Mouse (Mus musculus): ENCODE results near the gene Chst11.

Gene Chst11

DNA sequence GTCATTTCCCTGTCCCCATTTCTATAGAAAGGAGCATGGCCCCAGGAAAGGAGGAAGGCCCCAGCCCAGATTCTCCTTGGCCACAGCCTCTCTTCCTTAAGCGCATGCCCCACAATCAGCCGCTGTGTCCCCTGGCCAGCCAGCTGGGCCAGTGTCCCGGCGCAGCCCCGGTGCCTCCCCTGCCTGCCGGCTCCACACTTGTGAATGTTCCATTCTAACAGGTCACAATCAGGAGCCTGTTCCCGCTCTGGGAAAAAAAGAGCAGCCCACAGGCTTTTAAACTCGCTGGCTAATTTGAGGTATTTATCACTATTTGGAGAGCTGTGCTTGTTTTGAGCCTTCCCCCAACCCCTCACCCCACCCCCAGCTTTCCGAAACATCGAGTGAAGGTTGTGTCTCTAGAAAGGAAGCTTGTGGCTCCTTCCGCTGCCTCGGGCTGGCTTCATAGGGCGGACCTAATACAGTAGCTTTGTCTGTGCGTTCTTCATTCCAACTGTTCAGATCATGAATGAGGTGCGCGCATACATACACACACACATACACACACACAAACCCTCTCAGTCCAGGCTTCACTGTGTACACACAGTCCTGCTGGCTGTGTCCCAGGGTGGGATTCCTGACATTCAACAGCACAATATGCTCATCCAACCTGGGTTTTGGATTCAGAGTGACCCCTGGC is 155.1 kb downstream of the Chst11 start:
- no peak for DNase-seq (ENCODE audit: low spot score in 2 of 2)

DNA sequence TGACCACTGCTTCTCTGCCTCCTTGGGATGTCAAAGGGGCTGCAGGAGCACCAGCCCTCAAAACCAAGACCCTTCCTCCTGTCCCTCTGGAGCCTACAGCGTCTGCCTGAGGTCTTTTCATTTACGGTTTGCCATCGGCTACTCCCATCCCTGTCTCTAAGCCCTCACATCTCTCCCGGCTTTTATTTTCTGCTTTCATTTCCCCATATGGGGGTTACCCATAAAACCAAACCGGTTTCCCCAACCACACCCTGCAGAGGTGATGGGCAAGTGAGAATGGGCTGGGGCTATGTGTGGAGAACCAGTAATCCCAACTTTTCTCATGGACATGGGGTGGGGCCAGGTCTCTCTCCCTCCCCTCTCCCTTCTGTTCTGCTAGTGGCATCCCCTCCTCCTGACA is 156.1 kb downstream of the Chst11 start:
- DNase-seq (ENCODE audit: low spot score in 2 of 2): no peak

DNA sequence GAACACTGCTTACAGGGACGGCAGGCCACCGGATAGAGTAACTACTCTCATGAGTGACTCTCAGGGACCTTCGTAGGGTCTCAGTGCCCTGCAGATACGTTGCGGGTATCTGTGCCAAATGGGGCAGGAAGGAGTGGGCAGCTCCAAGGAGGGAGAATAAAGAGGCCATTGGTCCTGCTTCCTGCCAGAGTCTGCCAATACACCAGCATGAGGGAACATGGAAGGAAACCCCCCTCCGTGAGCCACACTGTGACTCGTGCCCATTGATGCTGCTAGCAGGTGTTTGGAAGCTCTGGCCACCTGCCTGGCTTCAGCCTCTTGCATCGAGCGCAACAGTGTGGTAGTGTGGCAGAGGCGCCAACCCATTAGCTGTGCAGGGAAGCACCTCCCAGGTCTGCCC is 157.8 kb downstream of the Chst11 start:
- DNase-seq (ENCODE audit: low spot score in 2 of 2): no peak

DNA sequence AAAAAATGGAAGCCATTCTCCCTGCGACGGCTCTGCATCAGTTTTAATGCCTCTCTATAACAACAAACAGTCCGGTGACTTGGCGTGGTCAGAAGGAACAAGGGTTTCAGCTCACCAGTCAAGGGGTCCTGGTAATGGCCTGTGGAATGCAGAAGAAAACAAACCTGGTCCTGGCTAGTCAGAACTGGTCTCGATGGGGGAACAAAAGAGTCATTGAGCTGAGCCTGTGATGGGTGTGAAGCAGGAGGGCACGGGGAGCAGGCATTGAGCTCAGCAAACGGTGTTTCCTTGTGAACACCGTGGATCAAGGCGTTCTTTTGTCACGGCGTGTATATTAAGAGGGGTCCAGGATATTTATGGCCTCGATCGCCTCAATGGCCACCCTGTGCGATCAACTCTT is 160.5 kb downstream of the Chst11 start:
- DNase-seq (ENCODE audit: low spot score in 2 of 2): no peak

DNA sequence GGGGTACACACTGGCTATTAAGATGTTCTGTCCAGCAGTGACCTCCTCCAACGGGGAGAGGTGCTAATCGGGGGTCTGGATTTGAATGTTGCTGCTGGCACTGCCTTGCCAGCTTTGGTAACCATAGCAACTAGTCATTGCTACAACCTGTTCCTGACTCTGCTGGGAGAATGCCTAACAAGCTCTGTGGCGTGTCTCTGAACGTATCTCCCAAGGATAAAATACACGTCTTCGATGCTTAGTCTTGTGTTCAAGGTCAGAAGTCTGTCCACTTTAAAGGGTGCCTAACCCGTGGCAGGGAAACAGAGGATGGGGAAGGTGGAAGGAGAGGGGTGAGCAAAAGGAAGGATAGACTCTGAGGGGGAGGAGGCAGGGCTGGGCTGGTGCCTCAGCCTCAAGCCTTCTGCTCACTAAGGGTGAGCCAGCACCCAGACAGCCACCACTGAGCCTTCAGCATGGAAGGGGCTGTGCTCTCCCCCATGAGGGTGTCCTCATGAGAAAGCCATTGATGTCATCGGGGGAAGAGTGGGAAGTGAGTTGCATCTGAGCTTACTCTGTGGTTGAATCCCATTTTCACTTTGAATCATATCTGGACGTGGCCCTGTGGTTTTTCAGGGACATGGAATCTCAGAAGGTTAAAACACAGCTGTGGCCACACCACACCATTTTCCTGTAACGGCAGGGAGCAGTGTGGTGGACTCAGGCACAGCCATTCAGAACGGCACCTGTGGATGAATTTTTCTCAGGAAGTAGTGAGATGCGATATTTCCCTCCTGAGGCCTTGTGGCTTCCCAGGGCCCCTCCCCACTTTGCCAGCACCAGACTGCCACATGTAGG is 164.3 kb downstream of the Chst11 start:
- DNase-seq (ENCODE audit: low spot score in 2 of 2): no peak

DNA sequence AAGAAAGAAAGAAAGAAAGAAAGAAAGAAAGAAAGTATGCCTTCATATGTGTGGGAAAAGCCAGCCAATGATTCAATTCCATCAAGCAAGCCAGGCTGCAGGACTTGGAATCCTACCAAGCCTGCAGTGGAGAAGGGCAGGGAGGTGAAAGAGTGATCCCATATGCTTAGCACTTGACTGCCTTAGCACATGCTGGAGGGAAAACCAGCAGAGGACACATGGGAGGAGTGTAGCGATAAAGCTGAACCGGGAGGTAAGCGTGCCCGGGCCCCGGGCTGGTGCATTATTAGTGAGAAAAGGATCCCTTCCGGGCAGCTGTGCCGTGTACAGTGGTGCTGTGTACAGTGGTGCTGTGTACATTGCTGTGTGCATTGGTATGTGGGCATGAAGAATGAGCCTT is 165.3 kb downstream of the Chst11 start:
- DNase-seq (ENCODE audit: low spot score in 2 of 2): no peak

DNA sequence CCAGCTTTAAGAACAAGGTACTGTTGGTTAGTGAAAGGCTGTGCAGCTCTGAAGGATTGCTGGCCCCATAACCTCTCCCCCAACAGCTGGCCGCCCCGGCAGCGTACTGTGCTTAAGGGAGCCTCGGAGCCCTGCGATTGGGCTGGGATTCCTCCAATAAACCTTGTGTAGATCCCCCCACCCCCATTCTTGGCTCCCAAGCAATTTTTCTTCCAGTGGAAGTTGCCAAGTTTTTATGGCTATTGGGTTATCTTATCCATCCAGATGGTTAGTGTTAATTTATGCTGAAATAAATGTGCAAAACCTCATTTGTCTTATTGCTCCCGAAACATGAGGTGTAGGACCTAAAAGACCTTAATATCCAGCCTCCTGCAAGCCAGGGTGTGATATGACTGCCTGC is 166.1 kb downstream of the Chst11 start:
- DNase-seq (ENCODE audit: low spot score in 2 of 2): no peak

DNA sequence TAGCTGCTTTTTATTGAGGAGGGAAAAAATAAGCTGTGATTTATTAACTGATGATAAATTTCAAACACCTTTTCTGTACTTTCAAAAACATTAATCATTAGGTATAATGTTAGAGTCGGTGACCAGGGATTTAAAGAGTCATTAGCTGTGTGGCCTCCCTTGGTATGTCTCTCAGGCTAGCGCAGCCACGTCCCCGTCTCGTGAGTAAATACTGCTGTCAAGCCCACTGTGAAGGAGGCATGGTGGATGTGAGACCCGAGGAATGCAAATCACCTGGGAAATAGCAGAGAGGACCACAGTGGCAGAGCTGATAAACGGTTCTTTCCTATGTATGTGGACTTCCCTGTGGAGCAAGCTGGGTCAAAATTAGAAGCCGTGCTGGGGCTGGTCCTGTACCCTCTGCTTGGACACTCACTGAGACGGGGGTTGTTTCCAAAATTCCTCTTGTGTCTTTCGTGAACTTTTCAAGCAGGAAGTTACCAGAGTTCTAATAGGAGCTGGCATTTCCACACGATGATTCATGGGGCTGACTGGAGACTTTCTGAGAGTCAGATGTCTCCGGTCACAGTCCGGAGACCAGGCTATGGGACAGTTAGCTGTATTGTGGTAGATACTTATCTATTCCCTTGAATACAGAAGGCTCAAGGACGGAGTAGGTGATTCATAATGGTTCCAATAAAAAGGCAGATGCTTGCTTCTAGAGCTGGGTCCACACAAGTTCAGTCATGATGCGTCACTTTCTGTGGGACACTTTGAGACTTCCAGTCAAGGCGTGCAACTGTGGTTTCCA is 166.8 kb downstream of the Chst11 start:
- DNase-seq (ENCODE audit: low spot score in 2 of 2): no peak

DNA sequence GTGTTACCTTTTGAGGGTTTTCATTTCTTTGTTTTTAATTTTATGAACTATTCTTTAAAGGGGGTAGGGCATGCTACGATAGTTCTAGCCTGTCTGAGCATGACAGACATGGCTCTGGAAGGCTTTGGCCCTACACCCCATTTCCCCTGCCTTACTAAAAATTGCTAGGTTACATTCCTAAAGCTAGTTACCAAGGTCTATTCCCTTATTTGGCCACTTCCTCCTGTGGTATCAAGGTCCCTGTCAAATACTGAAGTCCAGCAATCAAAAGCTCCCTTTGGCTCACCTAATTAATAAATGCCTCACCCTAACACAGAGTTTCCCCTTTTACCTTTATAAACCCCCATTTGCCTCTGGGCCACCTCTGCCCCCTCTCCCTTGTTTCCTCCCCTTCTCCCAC is 167.4 kb downstream of the Chst11 start:
- DNase-seq (ENCODE audit: low spot score in 2 of 2): no peak

DNA sequence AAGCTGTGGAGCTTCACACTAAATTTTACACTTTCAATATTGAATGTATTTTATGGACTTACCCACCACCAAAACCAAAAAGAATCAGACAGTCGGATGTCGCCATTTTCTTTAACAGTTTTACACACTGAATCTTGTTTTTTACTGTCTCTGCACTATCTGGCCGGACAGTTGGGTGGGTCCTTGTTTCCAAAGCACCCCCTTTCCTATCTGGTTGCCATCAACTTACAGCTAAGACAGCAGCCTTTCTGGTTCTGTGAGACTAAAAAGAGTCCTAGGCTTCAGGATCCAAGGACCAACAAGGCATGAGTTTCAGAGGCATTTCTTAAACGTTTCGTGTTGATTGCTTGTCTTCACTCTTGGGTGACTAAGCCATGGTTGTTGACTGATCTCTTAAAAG is 168.1 kb downstream of the Chst11 start:
- DNase-seq (ENCODE audit: low spot score in 2 of 2): no peak

DNA sequence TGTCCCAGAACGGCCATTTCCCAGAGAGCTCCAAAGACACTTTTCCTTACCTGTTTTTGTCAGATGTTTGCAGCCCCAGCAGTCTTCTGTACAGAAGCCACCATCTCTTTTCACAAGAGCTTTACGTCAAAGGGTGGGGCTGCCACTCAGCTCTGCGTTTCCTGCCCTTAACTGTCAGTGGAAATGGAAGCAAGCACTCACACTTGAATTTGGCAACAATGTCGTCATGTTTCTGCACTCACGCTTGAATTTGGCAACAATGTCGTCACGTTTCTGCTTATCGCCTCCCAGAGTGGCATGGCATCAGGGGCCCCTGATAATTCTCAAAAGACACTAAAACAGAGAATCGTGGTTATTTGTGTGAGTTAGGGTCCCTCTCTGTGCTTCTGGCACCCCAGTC is 168.6 kb downstream of the Chst11 start:
- no peak for DNase-seq (ENCODE audit: low spot score in 2 of 2)

DNA sequence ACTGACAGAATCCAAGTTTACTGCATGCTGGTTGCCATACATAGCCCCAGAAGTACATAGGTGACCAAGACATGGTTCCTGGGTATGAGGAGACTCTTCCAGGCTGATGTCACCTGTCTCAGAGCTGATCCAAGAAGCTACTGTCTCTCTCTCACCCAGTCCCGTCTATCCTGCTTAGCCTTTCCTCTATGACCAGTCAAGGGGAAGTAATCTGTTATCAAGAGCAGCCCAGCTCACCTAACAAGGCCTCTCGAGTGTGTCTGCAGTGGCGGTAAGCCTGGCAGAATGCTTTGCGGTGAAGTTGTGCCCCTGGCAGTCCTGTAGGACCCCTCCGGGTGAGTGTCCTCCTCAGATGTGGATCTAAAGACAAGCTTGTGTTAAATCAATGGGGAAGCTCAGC is 172.0 kb downstream of the Chst11 start:
- no peak for DNase-seq (ENCODE audit: low spot score in 2 of 2)

DNA sequence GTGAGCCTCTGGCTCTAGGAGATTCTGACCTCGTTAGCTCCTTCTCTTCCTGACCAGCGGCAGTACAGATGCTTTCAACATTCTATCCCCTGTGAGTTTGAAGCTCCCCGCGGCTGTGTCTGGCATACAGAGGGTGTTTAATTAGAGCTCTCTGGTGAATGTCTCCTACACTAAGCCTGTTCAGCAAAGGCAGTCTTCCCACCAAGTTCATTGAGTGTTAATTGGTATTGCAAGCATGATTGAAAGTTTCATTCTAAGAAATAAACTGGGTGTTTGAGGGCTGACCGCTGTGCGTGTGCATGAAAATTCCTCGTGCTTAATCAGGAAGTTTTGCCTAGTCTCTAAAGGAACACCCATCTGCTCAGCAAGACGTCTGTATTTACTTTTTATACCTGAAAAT is 173.0 kb downstream of the Chst11 start:
- DNase-seq (ENCODE audit: low spot score in 2 of 2): no peak

DNA sequence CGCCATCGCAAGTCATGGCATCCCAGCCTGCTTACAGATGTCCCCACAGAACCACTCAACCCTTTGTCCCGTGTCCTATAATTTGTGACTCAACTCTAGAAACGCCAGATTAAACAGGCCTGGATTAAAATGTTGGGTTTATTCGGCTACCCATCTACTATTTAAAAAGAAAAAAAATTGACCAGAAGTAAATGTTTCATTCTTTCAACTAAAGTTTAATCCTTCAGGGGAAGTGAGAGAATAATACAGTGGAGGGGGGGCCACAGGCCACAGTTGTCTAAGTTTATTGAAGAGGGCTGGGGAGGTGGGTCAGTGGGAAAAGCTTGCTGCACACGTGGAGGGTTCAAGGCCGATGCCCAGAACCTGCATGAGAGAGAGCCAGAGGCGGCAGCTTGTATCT is 173.9 kb downstream of the Chst11 start:
- no peak for DNase-seq (ENCODE audit: low spot score in 2 of 2)

DNA sequence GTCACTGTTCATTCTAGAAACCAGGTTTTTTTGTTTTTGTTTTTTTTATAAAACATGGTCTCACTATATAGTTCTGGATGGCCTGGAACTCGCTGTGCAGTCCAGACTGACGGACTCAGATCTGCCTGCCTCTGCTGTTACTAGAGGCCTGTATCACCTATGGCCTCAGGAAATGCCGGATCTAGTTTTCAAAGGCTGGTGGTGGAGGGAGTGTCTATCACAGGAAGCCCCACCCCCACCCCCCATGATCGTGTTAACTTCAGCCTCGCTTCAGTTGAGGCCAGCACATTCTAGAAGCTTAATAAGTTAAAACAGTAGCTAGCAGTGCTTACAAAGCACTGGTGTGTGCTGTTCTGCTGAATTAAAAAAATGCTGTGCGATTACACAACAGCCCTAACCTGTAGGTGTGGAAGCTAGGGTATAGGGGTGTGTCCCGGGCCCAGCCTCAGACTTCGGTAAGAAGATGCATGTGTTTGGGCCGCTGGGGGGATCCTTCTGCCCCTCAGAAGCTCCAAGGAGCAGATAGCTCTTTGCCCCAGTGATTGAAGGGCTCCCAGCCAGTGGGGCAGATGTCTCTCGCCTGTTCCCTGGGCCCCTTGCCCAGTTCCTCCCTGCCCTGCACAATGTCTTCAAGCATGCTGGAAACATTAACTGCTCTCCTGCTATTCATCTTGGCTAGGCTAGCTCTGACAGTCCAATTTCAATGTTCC is 176.5 kb downstream of the Chst11 start:
- no peak for DNase-seq (ENCODE audit: low spot score in 2 of 2)

DNA sequence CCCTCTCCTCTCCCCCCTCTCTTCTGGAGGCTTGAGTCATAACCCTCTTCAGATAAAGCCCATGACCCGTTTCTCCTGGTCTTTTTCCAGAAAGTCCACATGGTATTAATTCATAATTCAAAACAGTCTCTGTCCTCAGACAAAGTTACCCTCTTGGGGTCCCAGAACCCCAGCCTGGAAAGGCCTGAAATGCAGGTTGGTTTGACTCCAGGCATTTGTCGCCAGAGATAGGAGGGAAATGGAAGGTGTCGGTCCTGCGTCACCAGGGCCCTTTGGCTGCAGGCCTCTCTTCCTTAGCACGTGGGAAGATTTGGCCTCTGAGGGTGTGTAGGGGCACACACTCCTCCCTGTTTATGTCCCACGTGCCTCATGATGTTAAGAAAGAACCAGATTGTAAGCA is 178.6 kb downstream of the Chst11 start:
- no peak for DNase-seq (ENCODE audit: low spot score in 2 of 2)

DNA sequence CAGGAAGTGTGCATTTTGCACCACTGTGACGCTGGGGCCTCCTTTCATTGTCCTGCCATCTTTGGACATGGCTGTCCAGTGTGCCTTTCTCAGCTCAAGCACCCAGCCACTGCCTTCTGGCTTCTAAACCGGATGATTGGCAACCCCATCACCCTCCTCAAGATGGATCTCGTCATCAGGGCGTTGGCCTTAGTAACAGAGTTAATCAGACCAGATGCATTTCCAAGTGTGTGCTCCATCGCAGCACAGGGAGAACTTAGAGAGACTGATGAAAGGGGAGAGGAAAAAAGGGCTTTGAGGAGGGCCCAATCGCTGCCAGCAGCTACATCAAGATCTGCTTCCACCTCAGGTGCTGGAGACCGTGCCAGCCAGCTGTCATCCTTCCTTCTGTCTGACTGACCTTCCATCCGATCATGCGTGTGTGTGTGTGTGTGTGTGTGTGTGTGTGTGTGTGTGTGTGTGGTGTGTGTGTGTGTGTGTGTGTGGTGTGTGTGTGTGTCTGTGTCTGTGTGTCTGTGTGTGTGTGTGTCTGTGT is 179.7 kb downstream of the Chst11 start:
- no peak for DNase-seq (ENCODE audit: low spot score in 2 of 2)

DNA sequence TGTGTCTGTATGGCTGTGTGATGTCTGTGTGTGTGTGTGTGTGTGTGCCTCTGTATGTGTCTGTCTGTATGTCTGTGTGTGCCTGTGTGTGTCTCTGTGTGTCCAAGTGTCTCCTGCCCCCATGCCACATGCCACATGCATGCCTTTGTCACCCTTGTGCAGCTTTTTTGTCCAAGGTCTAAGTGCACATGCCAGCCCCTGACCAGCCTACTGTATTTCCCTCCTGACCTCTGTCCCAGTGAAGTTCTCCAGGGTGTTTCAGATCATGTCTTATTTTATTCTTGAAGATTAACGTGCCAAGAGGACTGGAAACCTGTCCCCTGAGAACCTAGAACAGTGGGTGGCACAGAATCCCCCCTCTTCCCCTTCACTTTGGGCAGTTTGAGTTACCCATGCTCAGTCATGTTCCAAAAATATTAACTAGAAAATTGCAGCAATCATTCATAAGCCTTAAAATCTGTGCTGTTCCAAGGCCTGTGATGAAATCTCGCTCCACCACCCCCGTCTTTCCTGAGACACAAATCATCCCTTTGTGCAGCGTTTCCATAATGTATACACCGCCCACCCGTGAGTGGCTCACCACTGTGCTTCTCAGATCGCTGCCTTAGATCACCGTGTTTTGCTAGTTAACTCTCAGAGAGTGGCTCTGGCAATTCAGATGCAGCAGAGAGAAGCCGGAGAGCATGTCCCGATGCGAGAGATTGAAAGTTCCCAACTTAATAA is 180.4 kb downstream of the Chst11 start:
- DNase-seq (ENCODE audit: low spot score in 2 of 2): no peak

DNA sequence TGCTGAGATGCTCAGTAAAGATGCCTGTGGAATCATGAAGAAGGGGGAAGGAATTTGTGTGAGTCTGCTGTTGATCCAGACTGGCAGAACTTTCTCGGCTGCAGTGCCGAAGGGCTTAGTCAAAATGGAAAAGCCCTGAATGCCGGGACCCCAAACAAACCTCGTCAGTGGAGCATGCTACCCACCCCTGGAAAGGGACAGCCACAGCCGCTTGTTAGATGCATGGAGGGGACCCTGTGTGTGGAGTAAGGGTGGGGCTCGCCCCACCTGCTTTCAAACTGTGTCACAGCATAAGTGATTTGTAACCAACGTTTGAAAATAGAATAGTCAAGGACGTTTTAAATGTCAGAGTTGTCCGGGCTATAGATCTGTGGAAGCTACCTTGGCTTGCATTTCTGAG is 181.0 kb downstream of the Chst11 start:
- DNase-seq (ENCODE audit: low spot score in 2 of 2): no peak

DNA sequence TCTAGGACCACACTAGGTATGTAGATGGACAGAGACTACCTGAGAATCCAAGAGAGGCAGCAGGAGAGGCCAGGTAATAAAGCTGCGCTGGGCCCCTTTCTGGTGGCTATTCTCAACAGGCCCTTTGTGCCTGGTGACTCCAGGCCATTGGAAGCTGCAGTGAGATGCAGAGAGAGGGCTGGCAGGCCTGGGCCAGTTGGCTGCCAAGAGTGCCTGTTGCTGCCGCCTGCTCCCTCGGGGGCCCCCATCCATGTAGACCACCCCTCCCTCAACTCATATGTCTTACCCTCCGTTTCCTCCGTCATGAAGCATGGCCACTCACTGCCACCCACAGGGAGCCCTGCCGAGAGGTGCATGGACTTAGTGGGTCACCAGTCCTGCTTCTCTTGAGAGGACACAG is 182.2 kb downstream of the Chst11 start:
- no peak for DNase-seq (ENCODE audit: low spot score in 2 of 2)

Measured in spleen, postnatal 14 days (tissue).